1 mouse cellular context compared by ENCODE assay signal in genomic region chr7:44349043-44349442, GRCm38 (mm10).
TF ChIP-seq lines count a peak whose summit lies in the region.

No protein-coding gene starts in this region.

TF ChIP-seq in CH12.LX, 34 proteins besides CTCF, POLR2A, EP300 and RAD21 (continued from another document):
- no peak for TF ChIP-seq E2F4 (IDR thresholded peaks at IDR 0.05; ENCODE audit: insufficient replicate concordance, low read depth, low read length)
- no peak for TF ChIP-seq ZKSCAN1 (IDR thresholded peaks at IDR 0.05; ENCODE audit: borderline replicate concordance, low read depth, low read length)
- no peak for TF ChIP-seq POLR2AphosphoS2 (IDR thresholded peaks at IDR 0.05; ENCODE audit: low read depth, low read length)
- TF ChIP-seq ZMIZ1 (IDR thresholded peaks at IDR 0.05; ENCODE audit: low read depth, low read length), result no peak
- TF ChIP-seq PAX5 (IDR thresholded peaks at IDR 0.05; ENCODE audit: low read length), result no peak
- TF ChIP-seq USF2 (conservative IDR thresholded peaks at IDR 0.05; ENCODE audit: low read depth, low read length), result no peak
- TF ChIP-seq CHD2 (IDR thresholded peaks at IDR 0.05; ENCODE audit: low read length), result no peak
